Mouse (Mus musculus) embryonic stem cell, embryonic (primary cell): ENCODE data around the gene Sh2d3c.

Source experiments
- CTCF ChIA-PET, 4 experiments: fragments of 300-600 bp in 2 of 4; fragments of 350-600 bp in 2 of 4; sonication (Branson Sonifier 250); formaldehyde crosslinking; loops; one replicate each; lab custom pipeline; 2022; ENCODE audit warnings: inconsistent platforms in 2 of 4; lab: Charles Lee
- POLR2A ChIA-PET, 4 experiments: fragments of 300-600 bp in 2 of 4; fragments of 350-600 bp in 2 of 4; sonication (Branson Sonifier 250); formaldehyde crosslinking; loops; one replicate each; lab custom pipeline; 2022; ENCODE audit warnings: antibody characterized with exemption in 4 of 4, inconsistent platforms in 1 of 4; lab: Charles Lee

Gene Sh2d3c

GRCm38 (mm10) chr2:32720681-32721229 is at the start of gene Sh2d3c:
TSS of gene Sh2d3c (plus strand) at chr2:32721055.
- ChIA-PET POLR2A (interaction anchor here in 3 of 4 experiments (0.6 to 1.0 kb wide), 3 partner anchors 154 to 512 kb away, joined by 3 to 4 read pairs (median 3); no protein-coding TSS in a partner anchor), CTCF (interaction anchor here in 1 of 4 experiments (0.6 kb wide), 1 partner anchor 122 kb away, joined by 10 read pairs; no protein-coding TSS in a partner anchor)

DNA sequence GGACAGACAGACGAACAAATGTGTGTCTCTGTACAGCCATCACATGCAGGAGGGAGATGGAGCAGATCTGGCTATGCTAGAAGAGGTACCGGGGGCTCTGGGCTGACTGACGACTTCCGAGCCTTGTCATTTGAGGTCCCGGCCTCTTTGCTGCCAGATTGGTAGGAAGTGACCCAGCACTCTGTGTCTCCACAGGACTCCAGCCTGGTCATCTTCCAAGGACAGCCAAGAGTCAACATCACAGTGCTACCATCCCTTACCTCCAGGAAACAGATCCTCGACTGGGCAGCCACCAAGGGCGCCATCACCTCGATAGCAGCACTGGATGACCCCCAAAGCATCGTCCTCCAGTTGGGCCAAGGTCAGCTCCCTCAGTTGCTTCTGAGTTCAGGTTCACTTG is 49.7 kb upstream of the Sh2d3c start:
- ChIA-PET POLR2A (interaction anchor here in 3 of 4 experiments (0.7 to 3.7 kb wide), 8 partner anchors 8 to 36 kb away, joined by 3 to 21 read pairs (median 6); no protein-coding TSS in a partner anchor), CTCF (interaction anchor here in 1 of 4 experiments (0.7 kb wide), 1 partner anchor 11 kb away, joined by 4 read pairs; no protein-coding TSS in a partner anchor)

GRCm38 (mm10) chr2:32671907-32672595 is 48.8 kb upstream of the Sh2d3c start:
- ChIA-PET CTCF (interaction anchor here in 3 of 4 experiments (0.5 to 2.4 kb wide), 11 partner anchors 10 to 267 kb away, joined by 3 to 14 read pairs (median 4); partner anchors contain the start of gene St6galnac4 (in 1 of the 3)), POLR2A (interaction anchor here in 2 of 4 experiments (0.8 to 3.7 kb wide), 22 partner anchors 10 to 291 kb away, joined by 3 to 21 read pairs (median 6); partner anchors contain the start of genes Eng (in 1 of the 2), Lrsam1 (in 1 of the 2) and Rpl12 (in 1 of the 2))

- POLR2A ChIA-PET, result interaction anchor here in 3 of 4 experiments (0.8 to 3.7 kb wide), 35 partner anchors 8 to 289 kb away, joined by 3 to 21 read pairs (median 5); partner anchors contain the start of genes Eng (in 1 of the 3), Fpgs (in 1 of the 3), Lrsam1 (in 1 of the 3) and Rpl12 (in 1 of the 3)
- CTCF ChIA-PET, result interaction anchor here (0.6 to 2.4 kb wide), 18 partner anchors 9 to 350 kb away, joined by 3 to 14 read pairs (median 3); no protein-coding TSS in a partner anchor
Observed at GRCm38 (mm10) chr2:32673176-32673917, 47.5 kb upstream of the Sh2d3c start.

- ChIA-PET CTCF (interaction anchor here (0.6 to 1.5 kb wide), 19 partner anchors 8 to 486 kb away, joined by 3 to 10 read pairs (median 4); no protein-coding TSS in a partner anchor), POLR2A (interaction anchor here in 3 of 4 experiments (0.6 to 2.1 kb wide), 16 partner anchors 9 to 792 kb away, joined by 3 to 8 read pairs (median 4); partner anchors contain the start of genes Eng (in 1 of the 3) and Zbtb43 (in 1 of the 3))
Observed at GRCm38 (mm10) chr2:32676821-32677220, 44.0 kb upstream of the Sh2d3c start.

DNA sequence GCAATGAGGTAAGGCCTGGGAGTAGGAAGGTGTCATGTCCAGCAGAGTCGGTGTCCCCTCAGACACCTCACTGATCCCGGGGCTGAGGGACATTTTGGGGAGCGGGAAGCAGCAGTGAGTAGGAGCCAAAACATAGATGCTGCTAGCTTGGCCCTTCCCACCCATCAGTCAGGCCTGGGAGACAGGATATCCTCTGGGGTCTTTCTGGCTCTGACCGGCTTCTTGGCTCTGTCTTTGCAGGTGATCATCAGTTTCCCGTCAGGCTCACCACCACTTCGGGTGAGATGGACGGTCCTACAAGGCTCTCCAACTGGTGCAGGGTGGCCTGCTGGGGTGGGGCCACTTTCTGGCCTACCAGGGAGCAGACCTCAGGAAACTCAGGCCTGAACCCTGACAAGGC is 43.2 kb upstream of the Sh2d3c start:
- ChIA-PET POLR2A (interaction anchor here in 2 of 4 experiments (0.7 to 2.1 kb wide), 12 partner anchors 10 to 791 kb away, joined by 3 to 8 read pairs (median 4); partner anchors contain the start of gene Zbtb43 (in 1 of the 2)), CTCF (interaction anchor here (0.7 to 4.4 kb wide), 12 partner anchors 10 to 50 kb away, joined by 3 to 24 read pairs (median 5); no protein-coding TSS in a partner anchor)

DNA sequence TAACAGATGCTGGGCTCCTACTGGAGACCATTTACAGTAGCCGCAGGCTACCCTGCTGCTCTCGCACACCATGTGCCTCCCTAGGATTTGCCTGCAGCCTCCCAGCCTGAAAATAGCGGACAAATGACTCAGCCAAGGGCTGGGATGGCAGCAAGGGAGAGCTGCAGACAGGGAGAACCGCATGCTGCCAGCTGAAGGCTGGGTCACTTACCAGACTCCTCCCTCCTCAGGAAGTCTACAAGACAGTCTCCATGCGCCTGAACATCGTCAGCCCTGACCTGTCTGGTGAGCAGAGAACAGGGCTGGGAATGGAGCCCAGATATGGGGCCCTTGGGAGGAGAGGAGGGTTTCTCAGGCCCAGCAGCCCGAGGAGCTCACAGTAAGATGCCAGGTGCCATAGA is 40.8 kb upstream of the Sh2d3c start:
- ChIA-PET POLR2A (interaction anchor here in 3 of 4 experiments (0.6 to 6.7 kb wide), 13 partner anchors 9 to 390 kb away, joined by 3 to 37 read pairs (median 5); partner anchors contain the start of gene Eng (in 1 of the 3)), CTCF (interaction anchor here in 3 of 4 experiments (0.6 to 4.4 kb wide), 9 partner anchors 9 to 178 kb away, joined by 3 to 24 read pairs (median 4); partner anchors contain the start of gene Tor2a (in 1 of the 3))

GRCm38 (mm10) chr2:32680961-32681650 is 39.7 kb upstream of the Sh2d3c start:
- CTCF ChIA-PET, result interaction anchor here (0.6 to 4.4 kb wide), 13 partner anchors 8 to 178 kb away, joined by 3 to 24 read pairs (median 4); no protein-coding TSS in a partner anchor

GRCm38 (mm10) chr2:32681754-32682153 is 39.1 kb upstream of the Sh2d3c start:
- ChIA-PET CTCF (interaction anchor here in 2 of 4 experiments (0.7 to 4.4 kb wide), 12 partner anchors 7 to 177 kb away, joined by 3 to 24 read pairs (median 4); partner anchors contain the start of genes 9430097D07Rik (in 1 of the 2) and Pip5kl1 (in 1 of the 2)), POLR2A (interaction anchor here (0.5 to 6.7 kb wide), 40 partner anchors 8 to 369 kb away, joined by 3 to 37 read pairs (median 5); partner anchors contain the start of genes Cdk9 (in 2 of the 4), Eng (in 1 of the 4), Fpgs (in 1 of the 4) and Lrsam1 (in 1 of the 4))

More at GRCm38 (mm10) chr2:32680961-32681650, 39.7 kb upstream of the Sh2d3c start:
- POLR2A ChIA-PET, result interaction anchor here (0.5 to 6.7 kb wide), 32 partner anchors 8 to 76 kb away, joined by 3 to 37 read pairs (median 5); partner anchors contain the start of genes Cdk9 (in 1 of the 4), Eng (in 1 of the 4), Fpgs (in 1 of the 4) and Tor2a (in 1 of the 4)

DNA sequence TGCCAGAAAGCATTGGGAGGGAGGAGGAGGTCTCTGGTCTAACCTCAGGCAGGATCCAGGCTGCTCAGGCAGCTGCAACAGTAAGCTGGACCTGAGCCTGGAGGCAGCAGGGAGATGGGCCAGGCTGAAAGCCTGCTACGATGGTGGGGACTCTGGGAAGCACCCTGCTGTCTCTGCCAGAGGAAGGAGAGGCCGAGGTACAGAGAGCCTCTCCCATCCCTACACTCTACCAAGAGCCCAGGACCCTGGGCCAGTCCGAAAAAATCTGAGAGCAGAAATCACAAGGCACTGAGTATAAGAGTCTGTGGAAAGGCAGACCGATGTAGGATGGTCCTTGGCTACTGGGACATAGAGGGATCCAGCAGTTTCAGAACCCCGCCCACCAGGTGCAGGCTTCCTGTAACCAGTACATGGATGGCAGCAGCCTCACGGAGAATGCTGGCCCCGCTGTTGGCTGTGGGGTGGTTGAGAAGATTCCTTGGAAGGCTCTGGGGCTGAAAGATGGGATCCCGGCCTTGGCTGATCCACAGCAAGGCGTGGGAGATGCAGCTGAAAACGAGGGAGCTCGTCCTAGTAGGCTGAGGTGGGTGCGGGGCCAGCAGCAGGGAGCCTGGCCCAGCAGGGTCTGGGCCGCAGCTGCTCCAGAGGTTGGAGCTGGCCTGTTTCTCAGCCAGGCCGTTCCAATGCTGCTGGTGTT is 38.0 kb upstream of the Sh2d3c start:
- ChIA-PET CTCF (interaction anchor here in 3 of 4 experiments (0.6 to 1.5 kb wide), 7 partner anchors 11 to 175 kb away, joined by 3 to 7 read pairs (median 4); partner anchors contain the start of genes 9430097D07Rik (in 1 of the 3) and Pip5kl1 (in 1 of the 3)), POLR2A (interaction anchor here in 2 of 4 experiments (0.9 to 6.7 kb wide), 18 partner anchors 10 to 370 kb away, joined by 3 to 37 read pairs (median 5); partner anchors contain the start of genes Lrsam1 (in 1 of the 2), Rpl12 (in 1 of the 2) and Tor2a (in 1 of the 2))

GRCm38 (mm10) chr2:32683701-32684100 is 37.2 kb upstream of the Sh2d3c start:
- ChIA-PET POLR2A (interaction anchor here in 2 of 4 experiments (0.6 to 6.7 kb wide), 14 partner anchors 9 to 100 kb away, joined by 3 to 37 read pairs (median 4); partner anchors contain the start of gene Eng (in 1 of the 2)), CTCF (interaction anchor here in 1 of 4 experiments (1.3 kb wide), 1 partner anchor 101 kb away, joined by 4 read pairs; no protein-coding TSS in a partner anchor)

DNA sequence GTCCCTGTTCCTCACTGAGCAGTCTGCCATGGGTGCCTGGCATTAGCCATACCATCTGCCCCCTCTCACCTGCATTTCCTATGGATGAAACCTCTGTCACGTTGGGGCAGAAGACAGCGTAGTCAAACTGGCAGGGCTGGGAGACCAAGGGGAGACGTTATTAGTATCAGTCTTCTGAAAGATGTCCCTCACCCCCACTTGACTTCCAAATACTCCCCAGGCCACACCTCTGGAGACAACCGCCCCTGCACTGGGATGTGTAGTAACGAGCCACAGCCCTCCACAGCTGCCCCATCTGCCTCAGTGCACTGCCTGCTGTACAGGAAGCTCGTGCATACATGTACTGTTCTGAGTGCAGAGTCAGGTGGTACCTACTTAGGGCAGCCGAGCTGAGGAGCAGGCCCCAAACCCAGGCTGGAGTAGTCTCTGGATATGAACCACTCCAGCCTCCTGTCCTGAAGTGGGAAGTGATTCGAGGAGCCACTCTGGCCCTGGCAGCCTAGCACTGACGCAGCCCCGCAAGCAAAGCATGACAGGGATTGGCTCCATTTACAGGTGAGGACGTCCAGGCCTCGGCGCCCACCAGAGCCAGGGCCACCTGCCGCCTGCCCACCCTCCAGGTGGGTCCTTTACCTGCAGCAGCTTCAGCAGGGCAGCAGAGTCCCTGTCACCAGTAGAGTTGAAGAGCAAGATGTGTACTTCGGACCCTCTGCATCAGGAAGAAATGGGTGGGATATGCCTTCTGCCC is 36.0 kb upstream of the Sh2d3c start:
- POLR2A ChIA-PET, result interaction anchor here (0.8 to 6.7 kb wide), 12 partner anchors 8 to 101 kb away, joined by 3 to 37 read pairs (median 4); partner anchors contain the start of gene Eng (in 2 of the 4)

DNA sequence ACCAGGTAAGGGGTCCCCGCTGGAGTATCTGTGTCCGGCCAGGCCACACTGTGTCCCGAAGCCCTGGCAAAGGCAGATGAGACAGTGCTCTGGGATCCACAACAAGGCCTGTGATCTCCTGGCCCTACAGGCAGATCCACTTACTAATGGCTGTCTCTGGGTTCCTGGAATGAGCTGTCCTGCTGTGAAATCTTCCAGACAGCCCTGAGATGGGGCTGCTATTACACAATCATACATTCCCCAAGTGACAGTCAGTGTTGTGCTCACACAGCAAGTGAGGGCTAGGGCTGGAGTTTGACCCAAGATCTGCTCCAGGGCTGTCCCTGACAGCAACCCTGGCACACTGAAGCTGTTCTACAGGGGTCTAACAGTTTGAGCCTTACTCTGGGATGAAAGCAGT is 35.0 kb upstream of the Sh2d3c start:
- ChIA-PET CTCF (interaction anchor here in 2 of 4 experiments (0.9 to 1.5 kb wide), 5 partner anchors 60 to 243 kb away, joined by 3 to 5 read pairs (median 3); no protein-coding TSS in a partner anchor), POLR2A (interaction anchor here (0.5 to 6.7 kb wide), 16 partner anchors 7 to 246 kb away, joined by 3 to 37 read pairs (median 4); partner anchors contain the start of genes Eng (in 1 of the 4) and Fpgs (in 1 of the 4))

More for the DNA sequence above, 36.0 kb upstream of the Sh2d3c start:
- CTCF ChIA-PET, result interaction anchor here in 1 of 4 experiments (1.4 kb wide), 1 partner anchor 243 kb away, joined by 3 read pairs; no protein-coding TSS in a partner anchor

GRCm38 (mm10) chr2:32686640-32687039 is 34.2 kb upstream of the Sh2d3c start:
- POLR2A ChIA-PET, result interaction anchor here in 3 of 4 experiments (1.0 to 3.2 kb wide), 11 partner anchors 13 to 246 kb away, joined by 3 to 13 read pairs (median 4); partner anchors contain the start of genes Eng (in 1 of the 3) and Fpgs (in 1 of the 3)
- CTCF ChIA-PET, result interaction anchor here in 2 of 4 experiments (0.7 to 1.5 kb wide), 6 partner anchors 71 to 282 kb away, joined by 3 to 5 read pairs (median 3); partner anchors contain the start of gene 9430097D07Rik (in 1 of the 2)
